ENCODE assay signal across 15 mouse cellular contexts in the genomic region with DNA sequence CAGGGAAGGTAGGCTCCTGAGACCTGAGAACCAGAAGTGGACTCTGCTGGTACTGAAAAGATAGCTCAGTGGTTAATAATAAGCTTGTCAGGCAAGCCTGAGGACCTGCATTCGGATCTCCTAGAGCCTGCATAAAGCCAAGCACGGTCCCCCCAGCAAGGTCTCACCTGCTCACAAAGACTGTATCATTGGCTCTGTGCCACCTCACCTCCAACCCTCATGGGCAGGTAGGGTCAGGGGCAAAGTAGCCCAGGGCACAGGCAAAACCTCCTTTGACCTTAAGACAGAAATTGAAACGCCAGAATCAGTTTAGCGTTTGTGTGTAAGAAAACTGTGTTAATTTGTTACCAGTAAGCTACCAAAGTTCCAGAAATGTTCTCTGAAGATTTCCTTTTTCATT.
"Had no signal": no experiment of that assay in that cellular context is flagged by ENCODE, and none has a peak within 500 bp of the region (broad histone marks: within the 10 kb centered on the region; RNA-seq: fewer than 3 reads in every experiment).

No protein-coding gene starts in this region.

- H3K4me1 ChIP-seq: intestine, embryonic 15.5 days; limb, embryonic 13.5 days; megakaryocyte, embryonic 14.5 days; midbrain, embryonic 12.5 days; neural tube, embryonic 13.5 days had no signal

- H3K4me2 ChIP-seq: intestine, embryonic 15.5 days; limb, embryonic 13.5 days; liver, embryonic 11.5 days; lung, embryonic 14.5 days; midbrain, embryonic 12.5 days; neural tube, embryonic 13.5 days had no signal

- H3K9me3 ChIP-seq: intestine, embryonic 15.5 days; limb, embryonic 13.5 days; midbrain, embryonic 12.5 days; neural tube, embryonic 13.5 days had no signal

- ATAC-seq: intestine, embryonic 15.5 days; midbrain, embryonic 16.5 days had no signal

- H3K9ac ChIP-seq: intestine, embryonic 15.5 days; limb, embryonic 13.5 days; lung, embryonic 14.5 days; midbrain, embryonic 12.5 days; neural tube, embryonic 13.5 days had no signal

- H3K36me3 ChIP-seq: intestine, embryonic 15.5 days; limb, embryonic 13.5 days; midbrain, embryonic 12.5 days; neural tube, embryonic 13.5 days had no signal

- H3K27ac ChIP-seq: intestine, embryonic 15.5 days; limb, embryonic 13.5 days; midbrain, embryonic 12.5 days; neural tube, embryonic 13.5 days had no signal

- DNase-seq: lung, embryonic 14.5 days; lung, postnatal 10 days; lung, postnatal 4 days; retina, postnatal 1 day; right cerebral cortex, postnatal 4 days; spleen, adult 18-20 months; thymus, adult 2 months; thymus, postnatal 25 days had no signal

- H3K27me3 ChIP-seq: intestine, embryonic 15.5 days; limb, embryonic 13.5 days; megakaryocyte, embryonic 14.5 days; midbrain, embryonic 12.5 days; neural tube, embryonic 13.5 days had no signal

- H3K4me3 ChIP-seq: intestine, embryonic 15.5 days; limb, embryonic 13.5 days; megakaryocyte, embryonic 14.5 days; midbrain, embryonic 12.5 days; neural tube, embryonic 13.5 days had no signal
